Mouse (Mus musculus): Measurements from ENCODE around the gene Tsga10. TPM values are rescaled to one million over a fixed set of nuclear protein-coding genes. Genes with fewer than 3 reads are reported as not detected.
"Not testable (repeated sequence)": the region's sequence is repeated elsewhere in the genome, so short reads cannot be mapped to it uniquely, and the experiment has no call there.

Gene Tsga10
- polyA plus RNA-seq, 1 experiment from 2014 or later = 12.0 TPM

DNA sequence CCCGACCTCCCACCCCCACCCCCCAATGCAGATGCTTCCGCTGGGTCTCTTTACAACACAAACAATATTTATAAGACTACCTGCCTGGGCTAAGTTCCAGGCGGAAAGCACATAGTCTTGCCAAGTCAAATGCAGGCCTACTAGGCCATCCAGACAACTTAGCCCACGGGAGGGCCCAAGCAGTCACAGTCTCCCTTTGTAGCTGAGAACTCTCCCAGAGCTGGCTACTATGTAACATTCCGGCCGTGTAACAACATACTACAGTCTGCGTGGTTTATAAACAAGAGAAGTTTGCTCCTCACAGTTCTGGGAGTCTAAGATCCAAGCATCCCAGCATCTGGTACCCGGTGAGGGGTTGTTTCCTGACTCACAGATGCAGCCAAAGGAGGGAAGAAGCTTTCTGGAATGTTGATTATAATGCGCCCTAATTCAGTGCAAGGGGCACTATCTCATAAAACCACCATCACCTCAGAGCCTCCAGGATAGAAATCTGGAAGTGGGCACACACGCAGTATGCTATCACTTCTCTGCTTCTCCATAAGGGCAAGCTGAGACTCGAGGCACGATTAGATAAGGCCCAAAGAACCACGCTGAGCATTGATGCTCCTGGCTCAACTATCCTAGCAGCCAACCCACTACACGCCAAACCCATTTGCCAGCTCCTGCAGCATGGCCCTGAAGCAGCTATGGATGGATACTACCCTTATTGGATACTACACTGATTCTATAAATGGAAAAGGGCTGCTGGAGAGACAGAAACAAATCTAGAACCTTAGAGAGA, 148.6 kb downstream of the Tsga10 start:
- Histone ChIP-seq H3K4me3 (replicated peaks) (no peak overlapping the region), H3K9ac (replicated peaks) (no peak overlapping the region), H3K27ac (replicated peaks) (no peak overlapping the region), H3K36me3 (no peaks in the 10 kb centered on the region), H3K9me3 (replicated peaks) (no peaks in the 10 kb centered on the region), H3K27me3 (replicated peaks) (peaks cover 22% of the 10 kb centered on the region), H3K4me2 (no peak overlapping the region), H3K4me1 (peaks cover 11% of the 10 kb centered on the region)
- 80% methylated on average over 14 of the region's 14 CpGs for WGBS
- no peak for ATAC-seq (ENCODE audit: low FRiP score)

DNA sequence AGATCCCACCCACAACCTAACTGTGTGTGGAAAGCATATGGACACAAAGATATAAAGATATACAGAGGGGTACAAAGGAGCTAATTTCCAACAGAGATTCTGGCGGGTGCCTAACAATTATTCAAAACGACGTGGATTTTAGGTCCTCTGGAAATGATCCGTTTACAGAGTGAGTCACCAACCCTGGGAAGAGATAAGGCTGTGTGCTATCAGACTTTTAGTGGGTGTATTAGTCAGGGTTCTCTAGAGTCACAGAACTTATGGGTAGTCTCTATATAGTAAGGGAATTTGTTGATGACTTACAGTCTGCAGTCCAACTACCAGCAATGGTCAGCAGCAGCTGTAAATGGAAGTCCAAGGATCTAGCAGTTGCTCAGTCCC, 153.9 kb downstream of the Tsga10 start:
- not testable (repeated sequence) for H3K27ac ChIP-seq (replicated peaks); H3K4me2 ChIP-seq; H3K9me3 ChIP-seq (replicated peaks); H3K9ac ChIP-seq (replicated peaks); H3K27me3 ChIP-seq (replicated peaks); H3K36me3 ChIP-seq; H3K4me3 ChIP-seq (replicated peaks); ATAC-seq (ENCODE audit: low FRiP score); H3K4me1 ChIP-seq
- 83% methylated on average over 4 of the region's 4 CpGs for WGBS

DNA sequence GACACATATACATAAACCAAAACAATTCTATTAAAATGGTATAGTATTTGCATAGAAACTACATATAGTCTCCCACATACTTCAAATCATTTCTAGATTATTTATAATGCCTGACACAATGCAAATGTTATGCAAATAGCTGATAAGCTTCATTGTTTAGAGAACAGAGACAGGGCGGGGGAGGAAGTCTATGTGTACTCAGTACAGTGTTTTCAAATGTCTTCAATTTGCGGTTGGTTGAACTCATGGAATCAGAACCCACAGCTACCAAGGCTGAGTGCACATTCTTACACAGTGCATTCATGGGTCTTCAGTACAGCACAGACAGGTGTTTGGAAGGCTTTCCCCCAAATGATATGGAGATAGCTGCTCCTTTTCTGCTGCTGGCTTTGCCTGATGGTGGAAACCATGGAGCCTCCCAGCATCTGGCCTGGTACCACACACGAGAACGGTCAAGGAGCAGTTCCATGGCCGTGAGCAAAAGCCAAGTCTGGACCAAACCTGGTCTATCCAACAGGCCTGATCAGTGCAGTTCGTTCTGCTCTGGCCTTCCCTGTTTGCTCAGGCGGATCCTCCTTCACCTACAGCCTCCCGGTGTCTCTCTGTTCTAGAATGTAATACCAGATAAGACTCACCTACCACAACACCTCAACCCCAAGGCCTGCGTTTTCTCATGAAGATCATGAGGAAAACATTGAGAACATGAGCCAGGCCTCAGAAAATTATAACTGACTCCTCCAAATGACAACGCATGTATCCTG, 154.5 kb downstream of the Tsga10 start:
- no peak overlapping the region for H3K4me2 ChIP-seq
- H3K4me3 ChIP-seq (replicated peaks) = no peak overlapping the region
- H3K36me3 ChIP-seq = no peaks in the 10 kb centered on the region
- H3K4me1 ChIP-seq = no peaks in the 10 kb centered on the region
- WGBS = 92% methylated on average over 10 of the region's 10 CpGs
- ATAC-seq (ENCODE audit: low FRiP score) = no peak
- H3K9me3 ChIP-seq (replicated peaks) = no peaks in the 10 kb centered on the region
- no peak overlapping the region for H3K9ac ChIP-seq (replicated peaks)
- no peaks in the 10 kb centered on the region; the same call in 1 of the 2 replicates for H3K27me3 ChIP-seq (replicated peaks)
- H3K27ac ChIP-seq (replicated peaks) = no peak overlapping the region

GRCm38 (mm10) chr1:37711082-37711481, 155.1 kb downstream of the Tsga10 start:
- Histone ChIP-seq H3K4me1 (no peaks in the 10 kb centered on the region), H3K4me3 (replicated peaks) (no peak overlapping the region), H3K4me2 (no peak overlapping the region), H3K9me3 (replicated peaks) (no peaks in the 10 kb centered on the region), H3K27me3 (replicated peaks) (no peaks in the 10 kb centered on the region; the same call in 1 of the 2 replicates), H3K9ac (replicated peaks) (no peak overlapping the region), H3K27ac (replicated peaks) (no peak overlapping the region), H3K36me3 (no peaks in the 10 kb centered on the region)
- no peak for ATAC-seq (ENCODE audit: low FRiP score)
- WGBS = 94% methylated on average over 5 of the region's 5 CpGs

GRCm38 (mm10) chr1:37709736-37710135, 156.5 kb downstream of the Tsga10 start:
- no peak for ATAC-seq (ENCODE audit: low FRiP score)

GRCm38 (mm10) chr1:37708270-37708955, 157.8 kb downstream of the Tsga10 start:
- Histone ChIP-seq H3K4me2 (no peak overlapping the region), H3K27ac (replicated peaks) (no peak overlapping the region), H3K9me3 (replicated peaks) (no peaks in the 10 kb centered on the region), H3K4me3 (replicated peaks) (no peak overlapping the region), H3K36me3 (no peaks in the 10 kb centered on the region), H3K27me3 (replicated peaks) (no peaks in the 10 kb centered on the region), H3K4me1 (no peaks in the 10 kb centered on the region), H3K9ac (replicated peaks) (no peak overlapping the region)
- ATAC-seq (ENCODE audit: low FRiP score) = no peak
- WGBS = 91% methylated on average over 6 of the region's 6 CpGs

More at GRCm38 (mm10) chr1:37709736-37710135, 156.5 kb downstream of the Tsga10 start:
- no peak overlapping the region for H3K27ac ChIP-seq (replicated peaks)
- H3K9ac ChIP-seq (replicated peaks) = no peak overlapping the region
- no peaks in the 10 kb centered on the region for H3K27me3 ChIP-seq (replicated peaks)
- H3K4me3 ChIP-seq (replicated peaks) = no peak overlapping the region
- H3K36me3 ChIP-seq = no peaks in the 10 kb centered on the region
- 87% methylated on average over 8 of the region's 8 CpGs for WGBS
- H3K4me1 ChIP-seq = no peaks in the 10 kb centered on the region
- no peak overlapping the region for H3K4me2 ChIP-seq
- H3K9me3 ChIP-seq (replicated peaks) = no peaks in the 10 kb centered on the region

Other genes with a start within 250 kb of the Tsga10 start
- 3.2 and 6.3 TPM in 2 replicates for gene 2010300C02Rik, start 146.3 kb downstream of the Tsga10 start, polyA plus RNA-seq (2015; fragmentation: Nextera tagmentation; extraction: Ambion mirVana)
- gene Lipt1, start 5.3 kb upstream of the Tsga10 start, polyA plus RNA-seq (2015; fragmentation: Nextera tagmentation; extraction: Ambion mirVana) = 7.4 and 7.5 TPM in 2 replicates
- gene Mitd1, start 24.0 kb upstream of the Tsga10 start, polyA plus RNA-seq (2015; fragmentation: Nextera tagmentation; extraction: Ambion mirVana) = 15.3 and 22.1 TPM in 2 replicates
- gene Mrpl30, start 24.0 kb upstream of the Tsga10 start, polyA plus RNA-seq (2015; fragmentation: Nextera tagmentation; extraction: Ambion mirVana) = 244 and 277 TPM in 2 replicates
- not detected in 2 replicates for gene Lyg2, start 50.1 kb upstream of the Tsga10 start, polyA plus RNA-seq (2015; fragmentation: Nextera tagmentation; extraction: Ambion mirVana)
- not detected in 2 replicates for gene Lyg1, start 91.3 kb upstream of the Tsga10 start, polyA plus RNA-seq (2015; fragmentation: Nextera tagmentation; extraction: Ambion mirVana)
- 134 and 147 TPM in 2 replicates for gene Txndc9, start 131.5 kb upstream of the Tsga10 start, polyA plus RNA-seq (2015; fragmentation: Nextera tagmentation; extraction: Ambion mirVana)
- 21.5 and 21.9 TPM in 2 replicates for gene Eif5b, start 131.6 kb upstream of the Tsga10 start, polyA plus RNA-seq (2015; fragmentation: Nextera tagmentation; extraction: Ambion mirVana)

Data from neural tube, embryonic 15.5 days (tissue).